Mouse (Mus musculus): Measurements from ENCODE around the gene Zfp526.

GRCm38 (mm10) chr7:25233061-25233460, 11.8 kb downstream of the Zfp526 start:
- TF ChIP-seq CTCF (IDR thresholded peaks at IDR 0.05; ENCODE audit: low read depth, low read length) (no peak), POLR2A (IDR thresholded peaks at IDR 0.05; ENCODE audit: insufficient read depth, low read length) (no peak), EP300 (IDR thresholded peaks at IDR 0.05; ENCODE audit: insufficient read depth, low read depth, low read length) (no peak)

Data from ES-Bruce4 (cell line).